Mouse (Mus musculus) lung, postnatal 14 days (tissue): ENCODE data around the gene Tmem247.

Experiments
- DNase-seq: peaks from one replicate; pipeline ENCODE4 v3.0.0; 2021

Gene Tmem247

GRCm38 (mm10) chr17:86915540-86915939, 1.6 kb upstream of the Tmem247 start:
- no peak for DNase-seq

- peak; percentile 51 for DNase-seq
These were observed 1.6 kb downstream of the Tmem247 start for GRCm38 (mm10) chr17:86918786-86919185.

- DNase-seq, result no peak
These were observed 2.6 kb downstream of the Tmem247 start for GRCm38 (mm10) chr17:86919729-86920128.

GRCm38 (mm10) chr17:86924679-86925078, 7.5 kb downstream of the Tmem247 start:
- no peak for DNase-seq

- DNase-seq, result no peak
These were observed 9.7 kb downstream of the Tmem247 start for GRCm38 (mm10) chr17:86926836-86927235.

- DNase-seq, result no peak
These were observed 12.2 kb downstream of the Tmem247 start for GRCm38 (mm10) chr17:86929355-86929754.

GRCm38 (mm10) chr17:86929981-86930380, 12.8 kb downstream of the Tmem247 start:
- no peak for DNase-seq

- DNase-seq, result no peak
These were observed 15.7 kb downstream of the Tmem247 start for GRCm38 (mm10) chr17:86932896-86933295.

GRCm38 (mm10) chr17:86937064-86937463, 19.9 kb downstream of the Tmem247 start:
- no peak for DNase-seq

GRCm38 (mm10) chr17:86937497-86938155, 20.5 kb downstream of the Tmem247 start:
- peak; percentile 82 for DNase-seq

GRCm38 (mm10) chr17:86938683-86939082, 21.5 kb downstream of the Tmem247 start:
- no peak for DNase-seq

GRCm38 (mm10) chr17:86942112-86942511, 25.0 kb downstream of the Tmem247 start:
- DNase-seq, result no peak

- no peak for DNase-seq
These were observed 26.0 kb downstream of the Tmem247 start for GRCm38 (mm10) chr17:86943158-86943557.

- DNase-seq, result no peak
These were observed 28.9 kb downstream of the Tmem247 start for GRCm38 (mm10) chr17:86946078-86946477.

- DNase-seq, result no peak
These were observed 31.0 kb downstream of the Tmem247 start, which contains the start of gene Atp6v1e2 for GRCm38 (mm10) chr17:86947840-86948796. Atp6v1e2 (minus strand) TSS chr17:86947897.

- no peak for DNase-seq
These were observed 31.7 kb downstream of the Tmem247 start for GRCm38 (mm10) chr17:86948801-86949200.

GRCm38 (mm10) chr17:86957239-86957638, 40.1 kb downstream of the Tmem247 start:
- DNase-seq, result no peak

GRCm38 (mm10) chr17:86957968-86958367, 40.8 kb downstream of the Tmem247 start:
- DNase-seq, result no peak

- peak; percentile 28 for DNase-seq
These were observed 44.2 kb downstream of the Tmem247 start for GRCm38 (mm10) chr17:86961301-86961841.

- peak; percentile 92 for DNase-seq
These were observed 45.2 kb downstream of the Tmem247 start for GRCm38 (mm10) chr17:86962297-86962893.

GRCm38 (mm10) chr17:86962894-86963585, 45.9 kb downstream of the Tmem247 start, which contains the start of gene Rhoq:
Rhoq (plus strand) TSS chr17:86963082.
- DNase-seq, result peak; percentile 90

GRCm38 (mm10) chr17:86963586-86963902, 46.4 kb downstream of the Tmem247 start:
- no peak for DNase-seq

GRCm38 (mm10) chr17:86964041-86964440, 46.9 kb downstream of the Tmem247 start:
- no peak for DNase-seq
